Mouse (Mus musculus) mouse trophoblast stem cell (cell line): ENCODE results near the gene Nfkb1.

ENCODE experiments used
- in situ Hi-C, 2 experiments: fragments of 300-500 bp; cut with MseI, MboI; formaldehyde crosslinking; loops; 2 replicates in 1 of 2; 3 replicates in 1 of 2; pipeline ENCODE4 v1.15.1; 2025

The Nfkb1 gene

DNA sequence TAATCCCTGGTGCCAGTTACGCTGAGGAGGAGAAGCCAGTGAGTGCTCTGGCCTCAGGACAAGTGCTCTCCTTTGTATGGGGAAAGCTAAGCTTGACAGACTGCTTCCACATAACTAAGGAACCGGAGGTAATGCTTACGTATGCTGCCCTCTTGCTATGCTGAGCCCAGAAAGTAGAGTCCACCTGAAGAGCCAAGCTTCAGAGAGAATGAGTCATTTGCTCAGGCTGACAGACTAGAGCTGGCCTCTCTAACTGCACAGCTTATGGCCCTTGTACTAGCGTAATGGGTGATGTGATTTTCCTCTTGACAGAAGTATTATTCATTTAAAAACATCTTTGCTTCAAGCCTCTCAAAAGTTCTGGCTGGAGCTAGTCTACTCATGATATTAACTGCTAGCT lies 18.3 kb downstream of the Nfkb1 start:
- in situ Hi-C loops = no loop called here

DNA sequence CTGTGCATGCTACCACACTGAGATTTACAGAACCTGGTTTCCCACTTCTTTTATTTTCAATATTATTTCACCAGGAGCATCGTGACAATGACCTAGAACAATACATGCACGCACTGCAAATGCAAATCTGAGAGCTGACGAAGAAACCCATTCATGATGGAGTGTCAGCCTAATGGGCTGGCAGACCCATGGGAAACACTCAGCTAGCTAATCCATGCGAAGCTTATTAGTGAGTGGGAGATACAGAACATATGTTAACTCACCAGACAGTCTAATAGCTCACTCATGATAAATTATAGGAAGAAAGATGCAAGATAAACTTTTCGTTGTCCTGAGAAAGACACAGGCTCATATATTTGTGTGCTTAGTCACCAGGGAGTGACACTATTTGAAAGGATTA lies 19.2 kb downstream of the Nfkb1 start:
- in situ Hi-C loops = no loop called here

DNA sequence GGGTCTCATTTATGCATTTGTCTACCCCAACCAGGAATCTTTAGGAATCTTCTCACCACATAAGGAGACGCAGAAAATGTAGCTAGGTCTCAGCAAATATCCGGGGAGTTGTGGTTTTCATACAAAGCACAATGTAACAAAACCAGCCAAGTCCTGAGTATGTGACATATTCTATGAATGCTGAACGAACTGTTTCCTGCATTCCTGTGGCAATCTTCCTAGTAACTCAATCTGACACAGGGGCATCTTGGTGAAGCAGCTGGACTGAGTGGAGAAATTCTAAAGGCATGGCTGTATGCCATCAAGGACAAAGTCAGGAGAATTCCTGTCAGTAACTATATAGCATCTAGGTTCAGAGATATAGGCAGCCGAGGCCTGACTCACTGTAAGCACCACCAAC lies 20.5 kb downstream of the Nfkb1 start:
- in situ Hi-C loops = no loop called here

DNA sequence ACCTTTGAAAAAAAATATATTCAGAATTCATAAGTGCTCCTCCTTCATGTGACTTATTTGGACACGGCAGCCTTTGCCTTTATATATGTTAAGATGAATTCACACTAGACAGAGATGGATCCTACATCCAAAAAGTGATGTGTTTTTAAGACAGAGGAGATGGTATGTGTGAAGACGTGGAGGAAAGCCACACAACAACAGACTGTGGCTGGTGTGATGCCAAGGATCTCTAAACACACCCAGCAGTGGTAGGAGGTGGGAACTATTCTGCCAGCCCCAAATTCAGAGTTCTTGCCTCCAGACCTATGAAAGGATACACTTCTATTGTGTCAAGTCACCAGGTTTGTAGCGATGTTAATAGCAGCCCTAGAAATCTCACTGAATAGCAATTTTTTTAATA lies 24.3 kb downstream of the Nfkb1 start:
- in situ Hi-C loops = no loop called here

DNA sequence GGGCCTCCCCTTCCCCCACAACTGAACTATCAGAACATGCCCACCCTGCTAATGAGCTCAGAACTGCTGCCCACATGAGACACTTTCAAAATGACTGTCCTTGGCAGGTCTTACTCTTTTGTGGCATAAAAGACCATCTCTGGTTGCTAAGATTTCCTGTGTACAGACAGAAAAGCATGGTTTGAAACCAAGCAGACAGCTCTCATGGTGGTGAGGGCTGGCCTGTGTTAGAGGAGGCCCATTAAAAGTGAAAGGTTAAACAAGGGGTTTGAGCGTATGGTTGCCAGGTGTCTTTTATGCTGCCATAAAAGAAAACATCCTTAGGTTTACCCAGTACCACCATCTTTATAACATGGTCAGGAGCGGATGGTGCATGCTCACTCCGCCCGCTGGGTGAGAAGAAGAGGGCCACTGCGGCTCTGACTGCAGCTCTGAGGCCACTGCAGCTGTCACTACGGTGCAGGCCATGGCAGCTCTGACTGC lies 25.5 kb downstream of the Nfkb1 start:
- in situ Hi-C loops = no loop called here

DNA sequence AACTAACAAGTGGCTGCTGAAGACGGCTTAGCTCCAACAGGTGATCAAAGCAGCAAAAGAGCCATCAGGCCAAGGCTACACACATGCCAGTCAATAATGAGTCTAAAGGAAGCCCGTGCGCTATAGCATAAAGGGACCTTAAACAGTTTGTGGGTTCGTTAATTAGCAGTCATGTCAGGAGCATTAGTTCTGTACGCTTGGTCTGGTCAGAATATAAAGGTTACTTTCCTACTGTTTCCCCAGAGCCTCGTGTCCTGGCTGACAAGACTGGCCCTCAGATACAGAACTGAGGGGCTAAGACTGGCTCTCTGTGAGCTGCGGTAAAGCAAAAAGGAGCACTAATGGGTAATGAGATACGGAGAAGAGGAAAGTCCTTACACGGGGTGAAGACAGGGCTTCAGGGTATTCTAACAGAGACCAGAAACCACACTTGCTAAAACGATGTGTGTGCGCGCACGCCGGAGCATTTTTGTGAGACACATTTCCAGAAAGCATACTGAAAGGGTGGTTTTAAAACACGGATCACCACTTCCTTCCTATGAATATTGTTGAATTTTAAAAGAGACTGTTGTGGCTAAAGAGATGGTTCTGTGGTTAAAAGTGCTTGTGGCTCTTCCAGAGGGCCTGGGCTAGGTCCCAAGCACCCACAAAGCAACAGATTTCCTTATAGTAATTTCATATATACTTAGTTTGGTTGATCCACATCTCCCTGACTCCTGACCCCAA lies 29.0 kb downstream of the Nfkb1 start:
- in situ Hi-C loops = no loop called here

DNA sequence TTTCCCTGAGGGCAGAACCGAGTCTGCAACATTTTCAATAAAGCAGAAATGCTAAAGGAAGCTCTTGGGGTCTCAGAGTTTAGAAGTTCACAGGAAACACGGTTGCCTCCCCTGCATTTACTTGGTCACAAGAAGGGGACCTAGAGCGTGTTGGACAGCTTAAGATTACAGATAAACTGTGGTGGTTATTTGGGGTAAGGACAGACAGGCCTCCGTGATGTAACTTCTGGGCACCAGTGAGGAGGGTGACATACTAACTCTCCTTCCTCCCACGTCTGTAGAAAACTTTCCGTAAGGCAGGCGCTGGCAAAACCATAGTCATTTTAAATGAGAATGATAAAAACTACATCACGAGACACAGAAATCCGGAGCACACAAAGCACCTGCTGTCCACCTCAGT lies 29.6 kb downstream of the Nfkb1 start:
- in situ Hi-C loops = no loop called here

DNA sequence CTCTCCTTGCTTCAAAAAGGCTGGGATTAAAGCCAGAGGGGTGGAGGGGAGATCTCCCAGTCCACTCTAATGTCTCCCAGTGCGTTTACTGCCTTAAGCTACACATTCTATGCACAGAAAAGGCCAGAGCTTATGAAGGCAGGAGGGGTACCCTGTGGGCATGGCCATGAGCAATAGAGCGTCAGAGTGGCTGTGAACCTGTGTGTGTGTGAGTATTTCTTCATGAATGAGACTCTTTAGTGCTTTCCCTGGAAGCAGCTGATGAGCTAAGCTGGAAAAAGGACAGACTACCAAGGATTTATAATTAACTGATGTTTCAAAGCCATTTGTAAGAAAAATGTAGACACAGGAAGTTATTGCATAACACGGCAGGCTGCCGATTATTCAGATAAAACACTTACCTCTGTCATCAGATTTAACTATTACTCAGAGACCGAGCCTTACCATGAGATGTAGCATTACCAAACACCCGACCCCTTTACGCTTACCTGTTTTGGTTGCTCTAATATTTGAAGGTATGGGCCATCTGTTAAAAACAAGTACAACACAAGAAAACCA lies 32.7 kb downstream of the Nfkb1 start:
- in situ Hi-C loops = no loop called here

DNA sequence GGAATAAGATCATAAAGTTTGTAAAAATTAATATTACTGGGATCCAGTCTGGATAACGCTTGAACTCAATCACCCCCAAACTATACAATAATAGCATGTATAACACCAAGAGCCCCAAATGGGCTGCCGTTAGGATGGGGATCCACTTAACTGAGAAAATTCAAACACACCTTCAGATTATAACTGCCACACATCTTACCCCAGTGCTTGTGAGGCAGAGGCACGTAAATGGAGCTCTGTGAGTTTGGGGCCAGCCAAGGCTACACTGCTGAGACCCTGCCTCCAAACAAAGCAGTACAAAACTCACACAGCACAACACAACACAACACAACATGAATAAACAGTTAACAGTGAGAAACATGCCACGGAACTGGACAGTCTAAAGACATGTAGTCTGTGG lies 35.2 kb downstream of the Nfkb1 start:
- in situ Hi-C loops = no loop called here

DNA sequence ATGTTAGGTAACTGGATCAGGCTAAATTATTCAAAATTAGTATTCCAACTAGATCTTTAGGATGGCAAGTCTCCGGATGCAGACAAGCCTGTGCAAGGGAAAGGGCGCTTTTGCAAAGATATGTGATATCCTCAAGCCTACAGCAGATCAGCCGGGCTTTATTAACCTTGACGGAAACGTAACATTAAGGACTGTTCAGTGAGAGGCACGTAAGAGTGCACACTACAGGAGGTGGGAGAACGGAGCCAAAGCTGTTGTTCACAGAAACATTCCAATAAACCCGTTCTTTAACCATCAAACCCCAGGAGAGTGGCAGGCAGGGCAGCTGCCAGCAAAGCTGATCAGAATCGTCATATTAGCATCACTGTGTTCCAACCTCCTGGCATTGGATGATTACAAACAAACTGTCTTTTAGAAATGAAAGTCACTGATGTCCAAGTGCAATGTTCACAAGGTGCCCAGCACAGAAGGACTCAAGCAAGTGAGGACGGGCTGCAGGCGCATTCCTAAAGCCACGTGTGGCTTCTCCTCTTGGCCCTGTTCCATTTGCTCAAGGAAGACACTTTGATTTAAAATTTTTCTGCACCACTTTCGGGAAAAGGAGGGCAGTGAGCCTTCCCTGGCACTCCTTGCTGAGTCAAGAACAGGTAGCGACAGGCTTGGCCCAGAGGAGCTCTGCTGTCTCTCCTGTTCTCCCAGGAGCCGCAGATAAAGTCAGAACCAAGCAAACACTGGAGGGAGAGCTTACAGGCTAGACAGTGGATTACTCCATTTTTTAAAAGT lies 40.4 kb downstream of the Nfkb1 start:
- in situ Hi-C loops = no loop called here

DNA sequence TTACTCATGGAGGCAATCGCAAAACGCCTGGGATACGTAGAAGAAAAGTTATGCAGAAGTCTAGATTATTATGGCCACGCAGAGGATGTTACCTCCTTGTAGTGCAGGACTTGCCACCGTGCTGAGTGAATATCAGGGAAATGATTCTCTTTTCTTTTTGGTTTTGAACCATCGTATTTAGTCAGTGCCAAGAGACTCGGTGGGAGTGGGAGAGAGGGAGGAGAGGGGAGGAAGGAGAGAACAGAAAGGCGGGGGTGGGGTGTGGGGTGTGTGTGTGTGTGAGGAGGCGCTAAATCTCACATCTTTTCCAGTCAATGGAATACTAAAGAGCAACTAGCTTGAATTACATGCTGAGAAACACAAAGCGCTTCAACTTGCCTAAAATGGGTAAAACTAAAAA lies 41.5 kb downstream of the Nfkb1 start:
- in situ Hi-C loops = no loop called here

DNA sequence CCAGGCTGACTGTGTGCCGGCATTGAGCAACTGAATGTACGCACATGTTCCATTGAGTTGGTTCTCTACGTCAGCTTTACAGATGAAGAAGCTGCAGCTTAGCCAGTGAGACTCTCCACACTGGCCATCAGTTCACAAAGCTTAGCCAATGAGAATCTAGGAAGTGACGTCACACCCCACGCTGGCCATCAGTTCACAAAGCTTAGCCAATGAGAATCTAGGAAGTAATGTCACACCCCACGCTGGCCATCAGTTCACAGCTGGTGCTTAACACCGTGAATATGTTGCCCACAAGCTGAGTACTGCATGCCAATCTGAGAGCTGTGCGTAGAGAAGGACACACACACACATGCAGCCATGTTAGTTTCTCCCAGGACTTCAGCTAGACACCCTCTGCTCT lies 42.8 kb downstream of the Nfkb1 start:
- in situ Hi-C loops = no loop called here

DNA sequence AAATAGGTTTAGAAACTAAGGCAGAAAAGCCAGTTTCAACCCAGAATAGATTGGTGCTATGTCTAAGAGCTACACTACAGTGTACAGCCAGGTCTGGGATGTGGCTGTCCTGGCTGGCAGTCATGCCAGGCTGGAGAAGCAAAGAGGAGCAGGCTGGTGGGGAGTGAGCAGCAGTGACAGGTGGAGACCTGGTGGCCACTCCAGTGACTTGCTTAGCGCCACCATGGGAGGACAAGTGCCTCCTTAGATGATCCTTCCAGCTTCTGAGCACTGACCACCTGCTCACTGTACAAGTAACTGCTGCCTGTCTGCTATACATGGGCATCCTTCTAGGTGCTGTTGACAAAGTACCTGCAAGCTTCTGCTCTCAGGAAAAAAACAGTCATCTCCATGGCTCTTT lies 44.7 kb downstream of the Nfkb1 start:
- in situ Hi-C loops = no loop called here

DNA sequence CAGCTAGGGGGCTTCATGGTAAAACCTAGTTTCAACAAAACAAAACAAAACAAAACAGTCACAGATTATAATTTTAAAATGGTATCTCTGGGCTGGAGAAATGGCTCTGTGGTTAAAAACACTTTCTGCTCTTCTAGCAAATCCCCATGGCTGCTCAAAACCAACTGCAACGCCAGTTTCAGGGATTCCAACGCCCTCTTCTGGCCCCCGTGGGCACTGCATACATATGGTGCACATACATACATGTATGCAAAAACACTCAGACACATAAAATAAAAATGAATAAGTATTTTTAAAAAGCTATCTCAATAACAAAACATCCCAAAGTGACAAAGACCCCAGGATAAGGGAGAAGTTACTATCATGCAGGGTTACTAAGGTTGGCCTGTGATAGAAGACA lies 46.4 kb downstream of the Nfkb1 start:
- in situ Hi-C loops = no loop called here

DNA sequence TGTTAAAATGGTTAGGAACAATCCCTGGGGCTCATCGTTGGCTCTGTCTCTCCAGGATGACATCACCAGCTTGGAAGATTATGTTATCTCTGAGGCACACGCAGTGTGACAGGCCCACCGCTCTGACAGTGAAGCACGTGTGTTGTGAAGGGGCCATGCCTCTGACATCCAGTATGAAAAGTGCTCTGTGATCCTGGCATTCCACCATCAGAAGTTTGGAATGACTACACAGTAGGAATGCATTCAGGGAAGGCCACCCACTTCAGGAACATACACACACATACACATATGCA lies 49.8 kb downstream of the Nfkb1 start:
- in situ Hi-C loops = no loop called here

DNA sequence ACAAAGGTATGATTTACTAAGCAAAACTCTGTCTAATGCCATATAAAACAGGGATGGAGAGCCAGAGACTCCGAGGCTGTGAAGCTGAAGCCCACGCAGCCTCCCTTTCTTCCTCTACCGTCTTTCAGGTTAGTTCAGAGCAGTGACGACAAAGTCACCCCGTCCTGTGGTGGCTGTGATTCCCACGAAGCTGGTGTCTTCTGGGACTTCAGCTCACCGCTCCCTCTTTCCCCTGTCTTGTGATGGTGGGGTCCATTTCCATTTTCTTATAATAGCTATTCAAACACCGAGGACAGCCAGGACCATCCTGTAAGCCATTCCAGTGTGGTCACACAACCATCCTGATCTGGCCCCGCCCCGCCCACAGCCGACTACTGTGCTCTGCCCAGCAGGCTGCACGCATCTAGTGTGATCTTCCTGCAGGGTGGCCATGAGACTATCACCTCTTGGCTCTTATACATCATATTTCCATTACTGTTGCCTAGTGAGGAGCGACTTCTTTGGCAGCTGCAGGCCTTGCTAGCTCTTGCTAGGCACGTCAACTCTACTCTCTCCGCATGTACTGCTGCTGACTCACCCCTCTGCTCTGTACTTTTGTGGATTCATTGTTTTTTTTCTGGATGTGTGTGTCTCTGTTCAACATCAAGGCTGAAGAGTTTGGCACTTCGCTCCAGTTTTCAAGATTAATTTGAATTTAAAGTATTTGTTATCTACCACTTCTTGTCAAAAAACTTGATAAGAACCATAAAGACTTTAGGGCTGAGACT lies 50.3 kb downstream of the Nfkb1 start:
- in situ Hi-C loops = no loop called here

DNA sequence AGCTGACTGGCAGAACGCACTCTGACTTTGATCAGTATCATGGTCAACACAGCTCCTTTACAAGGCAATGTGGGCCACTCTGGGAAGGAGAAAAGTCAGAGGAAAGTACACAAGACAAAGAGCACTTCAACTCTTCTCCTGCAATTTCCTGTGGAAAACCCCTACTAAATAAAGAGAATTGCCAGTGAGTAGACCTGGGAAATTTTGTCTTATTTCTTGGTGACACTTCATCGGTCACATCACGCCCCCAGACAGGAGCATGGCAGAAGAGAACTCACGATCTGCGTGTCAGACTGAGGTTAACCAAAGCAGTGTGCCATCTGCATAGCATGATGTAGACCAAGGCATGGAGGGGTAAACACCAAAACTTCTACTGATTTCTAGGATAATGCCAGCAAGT lies 51.1 kb downstream of the Nfkb1 start:
- in situ Hi-C loops = no loop called here

DNA sequence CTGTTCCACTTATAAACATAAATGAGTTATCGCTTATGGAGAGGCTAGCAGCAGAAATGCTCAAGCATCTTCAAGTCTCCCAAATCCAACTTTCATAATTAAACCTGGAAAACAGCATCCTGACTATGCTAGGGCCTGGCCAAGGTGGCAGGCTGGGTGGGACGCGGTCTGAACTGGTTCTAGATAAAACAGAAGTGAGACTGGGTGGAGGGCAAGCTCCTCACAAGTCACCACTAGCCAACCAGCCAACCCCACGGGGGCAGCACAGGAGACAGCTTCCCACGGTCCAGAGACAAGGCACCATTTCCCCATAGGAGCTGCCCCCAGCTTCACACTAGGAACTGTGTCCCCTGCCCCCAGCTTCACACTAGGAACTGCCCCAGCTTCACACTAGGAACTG lies 53.8 kb downstream of the Nfkb1 start:
- in situ Hi-C loops = no loop called here

DNA sequence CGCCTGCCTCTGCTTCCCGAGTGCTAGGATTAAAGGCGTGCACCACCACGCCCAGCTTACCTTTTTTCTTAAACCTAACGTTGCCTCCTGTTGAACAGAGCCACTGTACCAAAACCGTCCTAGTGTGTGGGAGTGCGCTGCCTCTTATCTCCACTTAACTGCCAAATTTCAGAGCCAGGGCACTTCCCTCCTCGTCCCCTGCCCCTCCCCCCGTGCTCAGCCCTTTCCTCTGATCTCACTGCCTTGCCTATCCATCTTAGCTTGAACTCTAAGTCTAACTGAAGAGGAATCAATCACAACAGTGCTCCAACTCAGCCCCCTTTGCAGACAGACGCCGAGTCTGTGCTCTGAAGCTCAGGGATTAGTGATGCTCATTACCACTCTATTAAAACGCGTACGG lies 54.9 kb downstream of the Nfkb1 start:
- in situ Hi-C loops = no loop called here

DNA sequence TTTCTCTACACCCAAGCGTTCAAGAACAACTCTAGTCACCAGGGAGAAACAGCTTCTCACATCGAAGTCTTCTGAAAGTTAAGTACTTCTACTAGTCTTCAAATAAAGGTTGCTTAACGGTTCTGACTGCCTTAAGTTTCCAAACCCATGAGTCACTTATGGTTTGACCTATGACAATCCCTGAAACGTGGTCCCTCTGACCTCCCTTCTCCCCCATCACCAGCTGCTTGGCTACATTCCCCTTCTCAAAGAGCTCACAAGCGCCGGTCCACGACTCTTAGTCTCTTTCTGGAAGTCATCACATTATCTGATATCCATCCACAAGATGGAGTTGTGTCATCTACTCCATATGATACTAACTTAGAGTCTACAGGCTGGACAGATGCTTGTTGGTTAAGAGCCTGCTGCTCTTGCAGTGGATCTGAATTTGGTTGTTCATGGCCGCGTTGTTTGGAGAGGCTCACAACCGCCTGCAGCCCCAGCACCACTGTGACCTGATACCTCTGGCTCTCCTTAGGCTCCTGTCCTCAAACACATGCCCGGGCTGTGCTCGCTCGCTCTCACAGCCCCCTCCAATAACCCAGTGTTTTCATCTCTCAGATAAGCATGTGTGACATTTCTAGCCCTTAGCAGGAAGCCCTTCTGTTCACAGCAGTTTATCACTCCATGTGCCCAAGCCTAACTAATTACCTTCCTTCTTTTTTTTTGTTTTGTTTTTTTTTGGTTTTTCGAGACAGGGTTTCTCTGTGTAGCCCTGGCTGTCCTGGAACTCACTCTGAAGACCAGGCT lies 55.5 kb downstream of the Nfkb1 start:
- in situ Hi-C loops = no loop called here

DNA sequence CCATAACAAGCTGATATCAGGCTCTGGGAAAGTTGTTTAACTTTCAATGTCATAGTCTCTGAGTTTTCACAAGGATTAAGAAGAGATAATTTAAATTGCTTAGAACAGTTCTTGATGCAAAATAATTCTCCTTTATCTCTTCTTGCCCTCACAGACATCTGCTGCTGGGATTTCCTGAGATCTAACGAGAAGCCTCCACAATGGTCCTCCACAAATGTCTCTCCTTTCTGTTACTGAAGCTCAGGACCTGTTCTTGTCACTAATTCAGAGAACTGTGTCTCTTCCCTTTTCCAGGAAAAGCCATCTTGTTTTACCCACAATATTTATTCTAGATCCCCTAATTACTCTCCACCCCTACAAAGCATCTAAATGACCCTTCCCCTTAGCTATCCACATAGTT lies 56.3 kb downstream of the Nfkb1 start:
- in situ Hi-C loops = no loop called here

DNA sequence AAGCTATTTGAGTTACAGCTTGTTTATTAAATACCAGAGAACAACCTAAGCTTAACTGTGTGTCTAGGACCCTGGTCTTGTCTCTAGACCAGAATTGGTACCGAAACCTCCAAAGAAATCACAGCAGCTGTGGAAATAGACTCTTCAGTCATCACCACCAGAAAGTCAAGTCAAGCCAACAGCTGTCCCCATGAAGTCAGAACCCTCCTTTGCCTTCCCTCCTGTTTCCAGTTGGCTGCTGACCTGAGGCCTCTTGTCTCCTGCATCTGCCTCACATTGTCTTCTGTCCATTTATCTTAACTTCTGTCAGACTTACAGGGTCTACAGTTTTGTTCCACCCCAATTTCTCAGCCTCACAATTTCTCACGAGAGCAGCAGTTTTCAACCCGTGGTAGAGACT lies 57.1 kb downstream of the Nfkb1 start:
- in situ Hi-C loops = no loop called here
